Mouse (Mus musculus) heart, postnatal 25 days (tissue): ENCODE data around the gene Fam25c. TPM values are rescaled to one million over a fixed set of nuclear protein-coding genes. Genes with fewer than 3 reads are reported as not detected.

Experiments
- DNase-seq: peaks from one replicate; pipeline ENCODE4 v3.0.0; 2022; ENCODE audit warnings: low spot score
- intact Hi-C: fragments of 180-260 bp; cut with DNase I; formaldehyde crosslinking; loops from one replicate; pipeline ENCODE4 v1.15.1; 2025
- total RNA-seq, 2 experiments: library from RNA; stranded (reverse); gene quantifications; 2 replicates each; pipeline ENCODE4 v1.2.3; 2021

Gene Fam25c
- not detected for total RNA-seq

DNA sequence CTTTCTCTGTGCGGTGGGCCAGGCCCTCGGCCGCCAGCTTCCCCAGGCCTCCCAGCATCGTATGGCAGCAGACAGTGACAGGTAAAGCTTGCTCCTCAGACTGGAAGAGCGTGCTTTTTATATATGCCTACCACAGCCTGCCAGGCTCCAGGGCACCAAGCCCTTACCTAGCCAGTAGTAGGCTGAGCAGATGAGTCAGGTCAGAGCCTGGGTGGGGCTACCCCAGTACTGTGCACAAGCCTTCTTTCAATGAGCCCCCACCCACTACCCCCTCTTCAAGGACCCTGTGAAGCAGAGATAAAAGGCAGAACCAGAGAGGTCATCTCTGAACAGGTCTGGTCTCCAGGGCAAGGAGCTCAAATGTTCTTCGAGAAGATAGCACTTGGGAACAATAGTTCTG lies at the start of gene Fam25c:
Fam25c (minus strand) TSS at position 133 of the 400 bp plus-strand sequence.
- intact Hi-C loops, result no loop called here
- no peak for DNase-seq

DNA sequence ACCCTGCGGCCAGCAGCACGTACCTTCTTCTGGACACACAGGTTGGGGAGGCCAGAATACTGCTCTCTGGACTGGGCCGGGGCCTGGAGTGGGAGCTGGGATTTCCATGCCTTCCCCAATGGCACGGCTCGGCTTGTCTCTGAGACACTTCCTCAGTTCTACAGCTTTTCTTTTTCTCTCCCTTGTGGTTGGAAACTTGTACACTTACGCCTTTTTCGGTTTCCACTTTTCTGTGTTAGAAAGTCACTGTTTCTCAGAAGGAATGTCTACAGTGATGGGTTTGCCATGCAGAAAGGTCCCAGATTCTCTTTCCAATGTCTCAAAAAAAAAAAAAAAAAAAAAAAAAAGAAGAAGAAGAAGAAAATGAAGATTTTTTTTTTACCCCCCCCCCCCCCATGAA lies 48.2 kb upstream of the Fam25c start:
- no peak for DNase-seq
- intact Hi-C loops, result loop anchor here (5.0 kb wide), 1 partner anchor 131 kb away; no protein-coding TSS in a partner anchor

DNA sequence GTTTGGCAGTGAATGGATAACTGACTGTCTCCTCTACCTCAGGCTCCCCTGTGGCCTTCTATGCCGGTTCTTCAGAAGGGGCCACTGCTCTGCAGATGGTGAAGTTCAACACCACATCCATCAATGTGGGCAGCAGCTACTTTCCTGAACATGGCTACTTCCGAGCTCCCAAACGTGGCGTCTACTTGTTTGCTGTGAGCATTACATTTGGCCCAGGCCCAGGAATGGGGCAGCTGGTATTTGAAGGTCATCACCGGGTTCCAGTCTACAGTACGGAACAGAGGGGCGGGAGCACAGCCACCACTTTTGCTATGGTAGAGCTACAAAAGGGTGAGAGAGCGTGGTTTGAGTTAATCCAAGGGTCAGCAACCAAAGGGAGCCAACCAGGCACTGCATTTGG lies 47.6 kb upstream of the Fam25c start:
- intact Hi-C loops, result loop anchor here (5.0 kb wide), 1 partner anchor 131 kb away; no protein-coding TSS in a partner anchor
- no peak for DNase-seq

DNA sequence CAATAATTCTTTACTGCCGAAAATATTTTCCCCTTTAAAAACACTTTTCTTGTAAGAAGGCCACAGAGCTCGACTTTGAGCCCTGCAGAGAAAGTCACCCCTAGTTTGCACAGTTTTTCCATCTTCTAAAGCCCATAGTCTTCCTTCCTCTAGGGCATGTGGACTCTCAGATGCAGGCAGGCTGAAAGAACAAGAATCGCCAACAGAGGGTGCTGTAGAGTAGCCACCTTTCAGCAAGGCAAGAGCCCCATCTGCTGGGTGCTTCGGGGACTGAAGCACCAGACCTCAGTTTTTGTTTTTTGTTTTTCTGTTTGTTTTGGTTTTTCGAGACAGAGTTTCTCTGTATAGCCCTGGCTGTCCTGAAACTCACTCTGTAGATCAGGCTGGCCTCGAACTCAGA lies 45.9 kb upstream of the Fam25c start:
- DNase-seq, result peak; percentile 51
- intact Hi-C loops, result loop anchor here (1.0 to 5.0 kb wide), 2 partner anchors 29 to 129 kb away; no protein-coding TSS in a partner anchor

DNA sequence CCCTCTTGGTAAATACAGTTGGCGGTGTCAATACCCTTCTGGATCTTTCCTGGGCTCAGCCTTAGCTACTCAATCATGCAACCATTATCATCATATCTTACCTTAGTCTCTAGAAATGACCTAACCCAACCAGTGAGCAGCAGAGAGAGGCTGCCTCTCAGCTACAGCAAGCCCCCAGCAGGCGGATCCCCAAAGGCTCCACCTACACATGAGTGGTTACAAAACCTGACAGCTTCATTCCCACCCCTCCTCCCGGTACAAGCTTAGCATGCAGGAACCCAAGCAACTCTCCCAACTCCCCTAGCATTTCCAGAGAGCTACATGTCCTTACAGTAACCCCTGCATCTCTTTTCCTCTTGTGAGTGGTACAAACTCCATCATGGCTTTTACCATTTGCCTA lies 44.8 kb upstream of the Fam25c start:
- intact Hi-C loops, result loop anchor here (5.0 kb wide), 1 partner anchor 128 kb away; no protein-coding TSS in a partner anchor

DNA sequence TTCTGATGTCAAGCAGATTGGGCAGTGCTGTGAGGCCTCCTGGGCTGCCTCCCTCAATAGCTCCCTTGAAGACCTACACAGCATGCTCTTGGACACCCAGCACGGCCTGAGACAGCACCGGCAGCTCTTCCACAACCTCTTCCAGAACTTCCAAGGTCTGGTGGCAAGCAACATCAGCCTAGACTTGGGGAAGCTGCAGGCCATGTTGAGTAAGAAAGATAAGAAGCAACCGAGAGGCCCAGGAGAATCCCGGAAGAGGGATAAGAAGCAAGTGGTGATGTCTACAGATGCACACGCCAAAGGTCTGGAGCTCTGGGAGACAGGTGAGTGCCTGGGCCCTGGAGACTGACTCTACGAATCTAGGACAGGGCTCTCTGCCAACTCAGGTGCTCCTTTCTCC lies 44.1 kb upstream of the Fam25c start:
- DNase-seq, result no peak
- intact Hi-C loops, result no loop called here

More for the DNA sequence above, 44.8 kb upstream of the Fam25c start:
- no peak for DNase-seq

DNA sequence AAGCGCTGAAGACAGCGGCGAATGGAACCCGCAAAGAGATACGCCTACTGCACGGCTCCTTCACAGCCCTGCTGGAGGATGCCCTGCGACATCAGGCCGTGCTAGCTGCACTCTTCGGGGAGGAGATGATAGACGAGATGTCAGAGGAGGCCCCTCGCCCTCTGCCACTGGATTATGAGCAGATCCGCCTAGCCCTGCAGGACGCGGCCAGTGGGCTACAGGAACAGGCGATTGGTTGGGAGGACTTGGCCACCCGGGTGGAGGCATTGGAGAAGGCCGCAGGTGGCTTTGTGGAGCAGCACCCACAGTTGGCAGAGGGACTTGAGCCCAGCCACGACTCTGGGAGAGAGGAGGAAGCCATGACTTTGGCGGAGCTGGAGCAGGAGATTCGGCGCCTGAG lies 43.7 kb upstream of the Fam25c start:
- intact Hi-C loops, result no loop called here

DNA sequence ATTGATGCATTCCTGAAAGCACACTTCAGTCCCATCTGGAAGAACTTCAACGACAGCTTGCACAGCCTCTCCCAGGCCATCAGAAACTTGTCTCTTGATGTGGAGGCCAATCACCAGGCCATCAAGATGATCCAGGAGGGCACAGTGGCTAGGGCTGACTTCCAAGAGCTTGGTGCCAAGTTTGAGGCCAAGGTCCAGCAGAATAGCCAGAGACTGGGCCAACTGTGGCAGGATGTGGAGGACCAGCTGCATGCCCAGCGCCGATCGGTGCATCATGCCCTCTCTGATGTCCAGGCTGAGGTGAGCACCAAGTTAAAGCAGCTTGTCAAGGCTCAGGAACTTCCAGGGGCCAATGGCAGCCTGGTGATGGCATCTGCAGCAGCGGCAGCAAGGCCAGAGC lies 42.6 kb upstream of the Fam25c start:
- DNase-seq, result no peak
- intact Hi-C loops, result no loop called here

More for the DNA sequence above, 43.7 kb upstream of the Fam25c start:
- DNase-seq, result no peak

DNA sequence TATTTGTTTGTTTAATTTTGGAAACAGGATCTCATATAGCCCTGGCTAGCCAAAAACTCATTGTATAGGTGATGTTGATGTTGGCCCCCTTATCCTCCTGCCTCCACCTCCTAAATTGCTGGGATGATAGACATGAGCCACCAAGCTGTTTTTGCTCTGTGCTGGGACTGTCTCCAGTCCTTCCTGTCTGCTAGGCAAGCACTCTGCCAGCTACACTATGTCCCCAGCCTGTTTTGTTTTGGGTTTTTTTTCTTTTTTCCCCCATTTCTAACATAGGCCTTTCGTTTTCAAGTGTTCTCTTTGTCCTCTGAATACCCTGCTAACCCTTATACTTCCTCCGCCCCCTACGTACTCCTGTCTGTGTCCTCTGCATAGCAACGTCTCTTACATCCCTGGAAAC lies 38.1 kb upstream of the Fam25c start:
- no peak for DNase-seq
- intact Hi-C loops, result no loop called here

DNA sequence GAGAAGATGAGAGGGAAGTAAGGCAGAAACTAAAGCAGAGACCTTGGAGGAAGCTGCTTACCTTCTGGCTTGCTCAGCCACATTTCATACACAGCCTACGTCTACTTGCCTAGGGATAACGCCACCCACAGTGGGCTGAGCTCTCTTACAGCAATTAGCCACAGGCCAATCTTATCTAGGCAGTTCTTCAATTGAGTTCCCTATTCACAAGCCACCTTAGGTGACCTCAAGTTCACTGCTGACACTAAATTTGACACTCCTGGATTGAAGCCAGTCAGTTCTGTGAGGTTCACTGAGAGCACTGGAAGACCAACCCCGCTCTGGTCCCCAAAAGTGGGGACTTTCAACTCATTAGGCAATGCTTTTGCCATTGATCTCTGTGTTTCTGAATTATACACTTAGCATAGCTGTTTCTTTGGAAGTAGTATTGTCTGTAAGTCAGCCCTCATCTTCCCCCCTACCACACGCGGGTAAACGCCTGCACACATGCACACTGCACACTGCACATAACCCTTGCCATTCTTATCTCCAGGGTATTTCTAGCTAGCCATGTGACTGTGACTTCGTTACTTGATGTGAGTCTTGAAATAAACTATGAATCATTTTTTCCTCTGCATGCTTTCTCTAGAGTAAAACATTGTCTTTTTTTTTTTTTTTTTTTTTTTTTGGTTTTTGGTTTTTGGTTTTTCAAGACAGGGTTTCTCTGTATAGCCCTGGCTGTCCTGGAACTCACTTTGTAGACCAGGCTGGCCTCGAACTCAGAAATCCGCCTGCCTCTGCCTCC lies 27.9 kb upstream of the Fam25c start:
- intact Hi-C loops, result no loop called here
- DNase-seq, result no peak

DNA sequence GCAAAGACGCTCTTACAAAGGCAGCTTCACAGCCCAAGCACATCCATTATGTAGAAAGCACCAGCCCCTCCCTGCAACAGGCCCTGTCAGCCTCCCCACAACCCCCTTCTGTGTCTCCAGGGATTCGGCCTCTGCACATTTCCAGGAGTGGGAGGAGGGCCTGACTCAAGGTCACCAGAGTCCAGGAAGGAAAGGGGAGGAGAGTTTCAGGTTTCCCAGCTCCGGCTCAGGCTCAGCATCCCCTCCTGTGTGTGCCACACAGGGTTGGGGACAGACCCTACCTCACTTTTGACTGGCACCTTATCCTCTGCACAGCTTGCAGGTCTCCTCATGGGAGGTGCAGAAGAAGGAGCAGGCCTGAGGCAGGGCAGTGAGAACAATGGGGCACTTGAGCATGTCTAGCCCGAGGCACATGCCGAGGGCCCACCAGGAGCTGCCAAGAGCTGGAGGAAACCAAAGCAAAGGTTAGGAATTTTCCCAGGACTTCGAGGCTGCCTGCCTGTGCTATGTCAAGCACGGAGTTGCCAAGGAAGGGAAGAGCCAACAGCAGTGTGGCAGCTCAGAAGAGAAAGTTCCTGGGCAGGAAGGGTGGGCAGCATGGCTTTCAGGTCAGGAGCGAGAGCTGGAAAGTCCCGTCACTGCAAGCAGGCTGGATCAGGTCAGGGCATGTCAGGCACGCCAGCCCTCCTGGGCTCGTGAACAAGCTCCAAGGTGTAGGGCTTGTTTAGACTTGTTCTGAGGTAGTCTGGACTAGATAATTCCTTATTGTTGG lies 23.5 kb upstream of the Fam25c start:
- DNase-seq, result peak; percentile 62
- intact Hi-C loops, result no loop called here

DNA sequence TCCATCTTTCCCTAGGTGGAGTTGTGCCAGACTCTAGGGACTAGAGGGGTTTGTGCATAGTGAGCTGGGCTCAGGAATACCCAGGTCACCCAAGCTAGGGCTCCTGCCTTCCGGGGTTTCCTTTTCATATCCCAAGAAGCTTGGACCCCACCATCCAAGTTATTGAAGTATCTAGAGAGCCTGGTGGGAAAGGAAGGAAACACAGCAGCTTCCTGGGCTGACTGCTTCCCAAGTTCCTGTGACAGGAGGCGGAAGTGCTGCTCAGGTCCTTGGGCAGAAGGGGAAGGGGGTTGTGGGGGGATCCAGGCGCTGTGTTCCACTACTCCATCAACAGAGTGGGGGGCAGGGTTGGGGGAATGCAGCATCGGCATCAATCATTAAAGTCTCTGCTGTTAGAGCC lies 21.9 kb upstream of the Fam25c start:
- intact Hi-C loops, result no loop called here
- no peak for DNase-seq

DNA sequence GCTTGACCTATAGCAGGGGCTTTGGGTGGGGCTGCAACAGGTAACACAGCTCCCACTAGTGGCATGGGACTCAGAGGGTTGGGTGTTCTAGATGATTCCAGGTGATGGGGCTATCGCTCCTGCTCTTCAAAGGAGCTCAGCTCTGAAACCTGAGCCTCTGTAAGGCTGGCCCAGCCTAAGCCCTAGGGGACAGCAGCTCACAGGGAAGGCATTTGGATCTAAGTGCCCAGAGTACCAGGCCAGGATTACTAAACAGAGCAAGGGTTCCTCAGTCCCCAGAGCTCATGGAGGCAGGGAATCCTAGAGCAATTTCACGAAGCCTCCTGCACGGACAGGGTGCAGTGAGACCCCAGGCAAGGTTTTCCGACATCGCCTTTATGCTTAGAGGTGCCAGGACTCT lies 20.7 kb upstream of the Fam25c start:
- no peak for DNase-seq
- intact Hi-C loops, result no loop called here

DNA sequence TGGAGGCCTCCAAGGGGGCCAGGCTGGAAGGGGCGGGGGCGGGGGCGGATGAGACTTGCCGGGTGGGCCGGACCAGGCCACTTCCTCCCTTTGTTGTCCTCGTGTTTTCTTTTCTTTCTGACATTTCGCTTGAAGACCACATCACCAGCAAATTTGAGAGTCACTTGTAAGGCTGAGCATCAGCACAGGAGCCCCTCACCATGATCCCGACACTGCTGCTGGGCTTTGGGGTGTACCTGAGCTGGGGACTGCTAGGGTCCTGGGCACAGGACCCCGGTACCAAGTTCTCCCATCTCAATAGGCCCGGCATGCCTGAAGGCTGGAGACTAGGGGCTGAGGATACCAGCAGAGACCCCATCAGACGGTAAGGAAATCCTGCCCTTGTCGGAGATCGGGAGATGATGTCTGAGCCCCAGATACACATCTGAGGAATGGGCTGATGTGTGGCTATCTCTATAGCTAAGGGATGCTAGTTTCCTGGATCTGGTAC lies 20.2 kb upstream of the Fam25c start, which contains the start of gene Mmrn2:
Mmrn2 (plus strand) TSS at position 51 of the 490 bp plus-strand sequence.
- DNase-seq, result no peak
- intact Hi-C loops, result no loop called here

DNA sequence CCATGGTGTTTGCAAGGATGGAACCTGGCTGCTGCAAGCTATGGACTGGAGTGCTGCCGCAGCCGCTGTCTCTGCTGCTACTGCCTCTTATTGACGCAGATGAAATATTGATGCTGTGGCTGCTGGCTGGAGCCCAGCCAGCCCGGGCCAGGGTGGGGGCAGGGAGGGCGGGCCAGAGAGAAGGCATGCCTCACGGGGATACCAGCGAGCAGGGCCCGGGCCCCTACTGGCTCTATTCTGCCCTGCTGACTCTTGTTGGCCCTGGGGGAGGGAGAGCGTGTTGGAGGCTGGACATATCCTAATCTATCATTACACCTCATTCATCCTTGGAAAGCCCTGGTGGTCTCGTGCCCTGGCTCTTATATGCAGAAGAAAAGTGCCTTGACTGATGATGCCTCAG lies 19.3 kb upstream of the Fam25c start, which contains the start of gene Sncg:
Sncg (minus strand) TSS at position 213 of the 400 bp plus-strand sequence.
- no peak for DNase-seq
- intact Hi-C loops, result loop anchor here (5.0 kb wide), 2 partner anchors 173 to 198 kb away; no protein-coding TSS in a partner anchor

DNA sequence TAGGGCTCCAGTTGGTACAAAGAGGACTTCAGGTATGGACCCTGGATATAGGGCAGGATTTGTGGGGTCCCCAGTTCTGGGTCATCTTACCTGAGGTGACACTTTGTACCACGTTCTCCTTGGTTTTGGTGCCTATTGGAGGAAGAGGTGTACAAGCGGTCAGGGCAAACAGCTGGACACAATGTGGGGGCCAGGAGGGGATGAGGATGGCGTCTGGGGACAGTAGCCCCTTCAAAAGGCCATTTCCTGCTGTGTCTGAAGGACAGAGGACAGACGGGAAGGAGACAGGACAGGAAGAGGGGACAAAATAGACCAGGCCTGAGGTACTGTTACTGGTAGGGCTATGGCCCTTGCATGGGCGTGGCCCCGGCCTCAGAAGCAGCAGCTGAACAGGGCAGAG lies 18.3 kb upstream of the Fam25c start:
- no peak for DNase-seq
- intact Hi-C loops, result loop anchor here (5.0 kb wide), 2 partner anchors 174 to 199 kb away; no protein-coding TSS in a partner anchor

DNA sequence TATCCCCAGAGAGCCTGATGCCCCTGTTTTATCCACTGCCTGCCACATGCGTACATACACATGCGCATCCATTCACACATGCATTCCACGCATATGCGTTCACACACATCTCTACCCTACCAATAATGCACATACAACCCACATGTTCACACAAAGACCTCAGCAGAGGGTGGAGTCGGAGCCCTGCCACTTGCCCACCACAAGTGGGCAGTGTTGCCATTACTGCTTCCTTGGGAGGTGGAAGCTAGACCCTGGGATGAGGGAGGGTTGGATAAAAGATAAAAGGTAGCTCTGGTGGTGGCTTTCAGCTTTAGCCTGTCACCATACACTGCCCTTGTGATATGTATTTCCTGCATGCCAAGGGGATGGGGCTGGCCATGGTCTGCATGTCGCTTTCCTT lies 17.4 kb upstream of the Fam25c start:
- intact Hi-C loops, result loop anchor here (1.0 to 5.0 kb wide), 3 partner anchors 29 to 200 kb away; no protein-coding TSS in a partner anchor
- DNase-seq, result peak; percentile 29

DNA sequence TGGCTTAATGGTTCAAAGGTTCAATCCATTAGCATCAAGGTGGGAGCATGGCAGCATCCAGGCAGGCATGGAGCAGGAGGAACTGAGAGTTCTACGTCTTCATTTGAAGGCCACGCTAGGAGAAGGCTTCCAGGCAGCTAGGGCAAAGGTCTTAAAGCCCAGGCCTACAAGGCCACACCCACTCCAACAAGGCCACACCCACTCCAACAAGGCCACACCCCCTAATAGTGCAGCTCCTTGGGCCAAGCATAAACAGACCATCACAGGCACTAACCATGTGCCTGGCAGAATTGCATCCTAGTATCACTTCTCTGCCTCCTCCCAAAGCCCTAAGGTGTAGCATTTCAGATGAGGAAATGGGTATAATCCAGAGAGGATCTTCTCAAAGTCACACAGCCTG lies 16.5 kb upstream of the Fam25c start:
- no peak for DNase-seq
- intact Hi-C loops, result loop anchor here (1.0 to 5.0 kb wide), 3 partner anchors 30 to 201 kb away; no protein-coding TSS in a partner anchor

DNA sequence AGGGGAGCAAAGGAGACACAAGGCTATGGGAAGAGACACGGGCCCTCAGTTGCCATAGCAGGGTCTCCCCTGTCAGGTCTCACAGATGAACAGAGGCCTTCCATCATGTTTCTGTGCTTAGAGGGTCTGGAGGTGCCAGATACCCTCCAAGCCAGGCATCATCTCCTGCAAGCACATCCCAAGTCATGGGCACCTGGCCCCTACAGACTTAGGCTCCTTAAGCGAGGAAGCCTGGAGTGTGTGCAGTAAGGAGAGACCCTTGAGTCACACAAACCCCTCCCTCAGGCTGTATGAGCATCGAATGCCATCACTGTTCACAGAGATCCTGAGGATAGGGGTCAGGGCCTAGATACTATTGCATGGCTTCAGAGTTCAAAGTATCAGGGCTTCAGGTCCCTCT lies 15.7 kb upstream of the Fam25c start:
- intact Hi-C loops, result loop anchor here (5.0 kb wide), 2 partner anchors 176 to 201 kb away; no protein-coding TSS in a partner anchor
- DNase-seq, result no peak

DNA sequence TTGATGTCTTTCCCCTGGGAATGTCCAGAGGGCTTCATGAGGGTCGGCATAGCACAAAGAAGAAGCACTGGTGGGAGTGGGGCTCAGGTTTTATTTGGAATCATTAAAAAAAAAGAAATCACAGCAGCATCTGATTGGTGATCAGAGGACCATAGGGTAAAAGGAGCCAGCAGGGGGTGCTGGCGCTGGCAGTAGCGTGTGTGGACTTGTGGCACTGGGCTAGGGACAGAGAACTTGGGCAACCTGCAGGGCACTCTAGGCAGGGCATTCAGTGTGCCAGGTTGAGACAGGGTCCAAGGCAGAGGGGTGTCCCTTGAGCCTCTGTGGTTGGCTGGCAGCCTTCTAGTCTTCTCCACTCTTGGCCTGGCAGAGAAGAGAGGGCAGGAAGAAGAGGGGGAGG lies 15.0 kb upstream of the Fam25c start:
- DNase-seq, result no peak
- intact Hi-C loops, result loop anchor here (5.0 kb wide), 2 partner anchors 177 to 202 kb away; no protein-coding TSS in a partner anchor
